Mouse (Mus musculus) kidney, adult 18-20 months (tissue): ENCODE measurements at regions not wholly inside any gene's neighbourhood (a gene's known extent, or its start where the extent isn't known, plus 50 kb on each side); places are given as distances from the start of the nearest gene placed in this dataset.
"Not testable (repeated sequence)": the region's sequence is repeated elsewhere in the genome, so short reads cannot be mapped to it uniquely, and the experiment has no call there.

ENCODE experiments used
- DNase-seq: peaks from one replicate; pipeline ENCODE4 v3.0.0; 2021

GRCm38 (mm10) chr3:21945775-21946174 is 130.7 kb upstream of the Tbl1xr1 start:
- no peak for DNase-seq

- DNase-seq: no peak
These were observed 129.0 kb upstream of the Tbl1xr1 start for GRCm38 (mm10) chr3:21947320-21948073.

DNA sequence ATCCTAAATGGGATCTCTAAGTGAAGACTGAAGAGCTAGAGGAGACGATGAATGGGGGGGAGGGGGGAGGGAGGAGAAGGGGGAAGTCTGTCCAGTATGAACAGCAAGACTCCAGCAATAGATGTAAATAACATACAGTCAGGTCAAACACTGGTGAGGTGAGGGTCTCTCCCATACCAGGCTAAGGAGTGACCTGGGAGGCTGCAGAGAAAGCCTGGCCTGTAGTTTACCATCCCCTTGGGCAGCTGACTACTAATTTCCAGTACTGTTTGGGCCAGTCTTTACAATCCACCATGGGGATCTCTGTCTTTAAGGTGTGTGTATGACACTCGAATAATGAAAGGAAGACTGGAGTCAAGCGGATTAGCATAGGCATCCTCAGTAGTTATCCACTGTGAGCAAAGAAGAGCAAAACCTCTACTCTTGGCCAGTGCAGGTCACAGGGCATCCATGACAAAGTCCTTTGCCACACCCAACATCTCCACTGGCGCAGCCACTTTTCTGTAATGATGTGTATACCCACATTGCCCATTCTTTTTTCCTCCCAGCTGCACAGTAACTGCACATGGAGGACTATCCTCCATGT is 128.3 kb upstream of the Tbl1xr1 start:
- no peak for DNase-seq

DNA sequence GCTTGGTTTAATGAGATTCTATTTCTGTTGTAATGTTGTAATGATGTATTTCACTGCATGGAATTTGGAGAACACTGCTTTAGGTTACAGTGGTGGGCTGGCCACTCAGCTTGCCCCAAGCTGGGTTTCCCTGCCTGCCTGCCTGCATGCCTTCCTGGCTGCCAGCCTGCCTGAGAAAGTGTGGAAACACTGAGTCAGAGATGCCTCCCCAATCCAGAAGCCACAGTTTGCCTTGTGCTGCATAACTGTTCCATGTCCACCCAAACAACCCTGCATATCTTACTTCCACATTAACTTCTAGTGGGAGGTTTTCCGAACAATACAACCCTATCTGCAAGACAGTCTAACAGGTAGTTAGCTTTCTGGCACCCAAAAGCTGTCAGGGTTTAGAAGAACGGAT is 127.0 kb upstream of the Tbl1xr1 start:
- DNase-seq: no peak

GRCm38 (mm10) chr3:21950571-21950970 is 125.9 kb upstream of the Tbl1xr1 start:
- no peak for DNase-seq

DNA sequence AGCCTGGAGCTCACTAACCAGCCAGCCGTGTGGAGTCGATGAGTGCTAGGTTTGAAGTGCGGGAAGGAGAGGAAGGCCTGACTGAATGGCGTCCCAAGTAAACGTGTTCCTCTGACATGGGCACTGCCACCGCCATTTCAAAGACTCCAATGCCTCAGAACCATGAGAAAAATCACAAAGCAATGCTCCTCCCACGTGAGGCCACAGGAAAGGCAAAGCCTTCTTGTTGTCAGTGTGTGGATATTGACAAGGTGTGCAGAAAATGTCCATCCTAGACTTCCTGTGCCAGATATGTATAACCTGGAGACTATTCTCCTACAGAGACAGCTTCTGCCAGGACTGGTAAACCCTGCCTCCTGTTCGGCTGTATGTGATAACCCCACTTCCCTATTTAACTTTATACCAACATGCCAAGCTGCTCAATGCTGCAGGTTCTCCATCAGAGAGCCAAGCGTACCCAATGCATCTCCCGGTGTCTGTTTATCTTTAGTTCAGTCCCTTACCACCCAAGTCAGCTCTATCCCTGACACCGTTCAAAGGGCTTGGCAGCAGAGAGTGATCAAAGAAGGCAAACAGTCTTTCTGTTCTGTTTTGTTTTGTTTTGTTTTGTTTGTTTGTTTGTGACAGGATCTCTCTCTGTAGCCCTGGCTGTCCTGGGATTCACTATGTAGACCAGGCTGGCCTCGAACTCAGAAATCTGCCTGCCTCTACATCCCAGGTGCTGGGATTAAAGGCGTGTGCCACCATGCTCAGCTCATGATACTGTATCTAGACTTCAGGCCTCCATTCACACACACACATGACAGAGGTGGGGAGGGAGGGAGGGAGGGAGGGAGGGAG is 124.8 kb upstream of the Tbl1xr1 start:
- DNase-seq: no peak

DNA sequence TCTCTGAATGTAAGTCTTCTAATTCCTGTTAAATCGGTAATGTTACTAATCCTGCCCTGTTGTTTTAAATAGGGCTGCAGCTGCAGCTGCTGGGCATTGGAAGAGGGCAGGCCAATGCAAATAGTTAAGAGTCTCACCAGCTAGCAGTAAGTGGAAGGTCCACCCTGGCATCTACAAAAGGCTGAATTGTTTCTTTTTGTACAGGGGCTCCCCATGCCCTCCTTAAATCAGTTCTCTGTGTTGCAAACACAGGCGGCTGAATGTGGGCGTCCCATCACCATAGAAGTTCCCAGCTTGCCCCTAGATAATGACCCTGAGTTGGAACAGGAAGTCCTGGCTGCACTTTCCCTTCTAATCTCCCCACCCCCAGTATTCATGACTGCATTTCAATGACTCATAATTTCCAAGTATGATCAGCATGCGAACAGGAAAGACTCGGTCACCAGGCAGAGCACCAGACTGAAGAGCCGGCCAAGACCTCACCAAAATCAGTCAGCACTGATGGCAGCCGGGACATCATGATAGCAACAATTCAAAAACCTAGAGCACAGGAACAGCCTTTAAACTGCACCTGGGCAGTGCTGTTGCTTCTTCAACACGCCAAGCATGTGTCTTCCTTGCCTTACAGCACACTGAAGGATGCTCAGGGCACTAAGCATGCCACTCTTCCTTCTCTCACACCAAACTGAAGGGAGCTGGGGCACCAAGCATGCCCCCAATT is 123.6 kb upstream of the Tbl1xr1 start:
- peak; percentile 58 for DNase-seq

- no peak for DNase-seq
These were observed 123.0 kb upstream of the Tbl1xr1 start for GRCm38 (mm10) chr3:21953416-21953810.

- no peak for DNase-seq
These were observed 120.8 kb upstream of the Tbl1xr1 start for GRCm38 (mm10) chr3:21955681-21956080.

DNA sequence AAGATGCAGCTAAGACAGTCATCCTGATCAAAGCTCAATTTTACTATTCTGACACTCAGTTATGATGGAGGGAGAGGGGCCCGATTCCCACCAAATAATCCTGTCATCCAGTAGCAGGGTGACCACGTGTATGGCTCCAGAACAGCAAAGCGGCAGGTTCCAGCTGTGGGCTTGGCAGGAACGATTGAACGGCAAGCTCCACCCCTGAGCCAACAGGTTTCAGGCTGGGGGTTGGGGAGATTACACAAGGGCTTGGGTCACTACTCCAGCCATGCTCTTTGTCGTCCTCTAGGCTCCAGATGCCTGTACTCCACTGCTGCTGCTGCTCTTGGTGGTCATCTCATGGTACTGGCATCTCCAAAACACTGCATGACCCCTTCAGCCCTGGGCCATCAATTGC is 119.3 kb upstream of the Tbl1xr1 start:
- DNase-seq: not testable (repeated sequence)

- no peak for DNase-seq
These were observed 117.7 kb upstream of the Tbl1xr1 start for GRCm38 (mm10) chr3:21958595-21959286.

GRCm38 (mm10) chr3:21961091-21961490 is 115.4 kb upstream of the Tbl1xr1 start:
- no peak for DNase-seq

DNA sequence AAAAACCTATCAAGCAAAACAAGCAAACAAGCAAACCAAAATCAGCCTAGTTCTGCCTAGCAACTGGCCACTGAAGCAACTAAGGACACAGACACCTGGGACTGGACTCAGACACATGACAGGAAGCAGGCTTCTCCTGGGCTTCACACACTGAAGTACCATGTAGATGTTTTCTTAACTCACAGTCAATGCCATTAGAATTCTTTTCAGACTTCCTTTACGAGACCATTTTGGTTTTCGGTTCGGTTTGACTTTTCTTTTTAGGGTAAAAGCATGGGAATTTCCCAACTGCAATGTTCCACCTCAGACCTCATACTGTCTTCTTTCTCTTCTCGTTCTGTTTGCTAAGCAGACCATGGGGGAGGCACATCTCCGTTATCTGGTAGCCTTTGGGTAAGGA is 114.7 kb upstream of the Tbl1xr1 start:
- no peak for DNase-seq

GRCm38 (mm10) chr3:21962360-21962782 is 114.1 kb upstream of the Tbl1xr1 start:
- no peak for DNase-seq

- peak; percentile 17 for DNase-seq
These were observed 113.3 kb upstream of the Tbl1xr1 start for GRCm38 (mm10) chr3:21962921-21963732.

GRCm38 (mm10) chr3:21963733-21964351 is 112.6 kb upstream of the Tbl1xr1 start:
- no peak for DNase-seq

- no peak for DNase-seq
These were observed 112.0 kb upstream of the Tbl1xr1 start for GRCm38 (mm10) chr3:21964438-21964837.

GRCm38 (mm10) chr3:21965556-21965955 is 110.9 kb upstream of the Tbl1xr1 start:
- DNase-seq: no peak

DNA sequence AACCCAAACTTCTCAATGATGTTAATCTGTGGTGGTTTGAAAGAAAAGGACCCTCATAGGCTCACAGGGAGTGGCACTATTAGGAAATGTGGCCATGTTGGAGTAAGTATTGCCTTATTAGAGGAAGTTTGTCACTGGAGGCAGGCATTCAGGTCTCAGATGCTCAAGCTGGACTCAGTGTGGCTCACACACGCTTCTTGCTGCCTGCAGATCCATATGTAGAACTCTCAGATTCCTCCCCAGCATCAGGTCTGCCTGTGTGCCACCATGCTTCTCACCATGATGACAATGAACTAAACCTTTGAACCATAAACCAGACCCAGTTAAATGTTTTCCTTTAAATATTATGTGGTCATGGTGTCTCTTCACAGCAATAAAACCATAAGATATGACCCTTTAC is 104.7 kb upstream of the Tbl1xr1 start:
- DNase-seq: no peak

- DNase-seq: no peak
These were observed 103.3 kb upstream of the Tbl1xr1 start for GRCm38 (mm10) chr3:21973153-21973552.

DNA sequence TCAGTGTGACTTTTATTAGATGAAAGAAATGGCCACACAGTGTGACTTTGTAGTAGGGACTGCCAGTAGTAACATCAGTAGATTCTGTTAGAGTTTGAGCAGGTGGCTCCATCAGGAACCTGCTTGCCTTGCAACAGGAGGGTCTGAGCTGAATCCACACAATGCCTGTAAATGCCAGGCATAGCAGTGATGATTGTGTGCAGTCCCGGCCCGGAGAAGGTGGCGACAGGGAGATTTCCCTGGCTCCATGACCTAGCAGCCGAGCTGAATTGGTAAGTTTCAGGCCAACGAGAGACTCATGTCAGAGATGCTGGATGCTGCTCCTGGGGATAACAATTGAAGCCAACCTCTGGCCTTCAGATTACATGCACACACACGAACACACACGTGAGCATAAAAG is 102.8 kb upstream of the Tbl1xr1 start:
- DNase-seq: no peak
